Mouse (Mus musculus) limb, embryonic 12.5 days (tissue): ENCODE measurements at regions not wholly inside any gene's neighbourhood (a gene's known extent, or its start where the extent isn't known, plus 50 kb on each side); places are given as distances from the start of the nearest gene placed in this dataset.

Source experiments
- ATAC-seq: fragments of 200-750 bp; cut with Nextera tagmentation; 2 replicates; pipeline ENCODE4 v1.8.0; 2017; ENCODE audit warnings: low read depth, moderate TSS enrichment; ENCODE audit not compliant: insufficient number of reproducible peaks, insufficient read depth, low FRiP score, low TSS enrichment
- H3K27ac ChIP-seq: fragments of 300-500 bp; sonication (generic); 2 replicates; pipeline ENCODE4 v1.5.1; 2016; ENCODE audit warnings: mild to moderate bottlenecking, moderate library complexity
- H3K27me3 ChIP-seq: fragments of 300-500 bp; sonication (generic); 2 replicates; pipeline ENCODE4 v1.6.1; 2016; ENCODE audit warnings: mild to moderate bottlenecking, moderate library complexity
- H3K36me3 ChIP-seq: fragments of 300-500 bp; sonication (generic); 2 replicates; pipeline ENCODE4 v1.6.1; 2016; ENCODE audit warnings: mild to moderate bottlenecking, moderate library complexity
- H3K4me1 ChIP-seq: fragments of 300-500 bp; sonication (generic); replicated peaks from 2 replicates; pipeline ENCODE4 v1.6.1; 2016
- H3K4me2 ChIP-seq: fragments of 300-500 bp; sonication (generic); 2 replicates; pipeline ENCODE4 v1.6.1; 2016; ENCODE audit warnings: mild to moderate bottlenecking, moderate library complexity
- H3K4me3 ChIP-seq: fragments of 300-500 bp; sonication (generic); replicated peaks from 2 replicates; pipeline ENCODE4 v1.5.1; 2016; ENCODE audit warnings: mild to moderate bottlenecking
- H3K9ac ChIP-seq: fragments of 300-500 bp; sonication (generic); replicated peaks from 2 replicates; pipeline ENCODE4 v1.6.1; 2016; ENCODE audit warnings: mild to moderate bottlenecking, moderate library complexity
- H3K9me3 ChIP-seq: fragments of 300-500 bp; sonication (generic); 2 replicates; pipeline ENCODE4 v1.6.1; 2016; ENCODE audit warnings: mild to moderate bottlenecking, moderate library complexity
- WGBS: fragments of 180-500 bp; shearing (Covaris S2); methylation state at CpG from one replicate; pipeline ENCODE4 v1.1.7; 2016; 5-methylcytosine and 5-hydroxymethylcytosine counted together

GRCm38 (mm10) chr2:22105150-22105549 lies 122.2 kb upstream of the Myo3a start:
- H3K9me3 ChIP-seq = no peaks in the 10 kb centered on the region; the same call in 1 of the 2 replicates
- no peaks in the 10 kb centered on the region for H3K27me3 ChIP-seq
- peak; percentile 82; the same call in 1 of the 2 replicates for ATAC-seq
- no peak overlapping the region for H3K27ac ChIP-seq
- no peak overlapping the region for H3K4me3 ChIP-seq
- H3K4me2 ChIP-seq = no peak overlapping the region
- no peaks in the 10 kb centered on the region for H3K4me1 ChIP-seq
- no peaks in the 10 kb centered on the region for H3K36me3 ChIP-seq
- 10% methylated on average over 5 of the region's 5 CpGs for WGBS
- no peak overlapping the region for H3K9ac ChIP-seq

GRCm38 (mm10) chr2:22149721-22150120 lies 77.6 kb upstream of the Myo3a start:
- 28% methylated on average over 2 of the region's 2 CpGs for WGBS
- Histone ChIP-seq H3K36me3 (no peaks in the 10 kb centered on the region), H3K4me1 (no peaks in the 10 kb centered on the region), H3K27me3 (no peaks in the 10 kb centered on the region), H3K4me2 (no peak overlapping the region), H3K9ac (no peak overlapping the region), H3K27ac (no peak overlapping the region), H3K4me3 (no peak overlapping the region), H3K9me3 (no peaks in the 10 kb centered on the region)
- no peak for ATAC-seq

GRCm38 (mm10) chr2:22156576-22156975 lies 70.7 kb upstream of the Myo3a start:
- Histone ChIP-seq H3K4me1 (no peaks in the 10 kb centered on the region), H3K9me3 (no peaks in the 10 kb centered on the region), H3K36me3 (no peaks in the 10 kb centered on the region), H3K4me3 (no peak overlapping the region), H3K9ac (no peak overlapping the region), H3K27ac (no peak overlapping the region), H3K27me3 (no peaks in the 10 kb centered on the region), H3K4me2 (no peak overlapping the region)
- 83% methylated on average over 2 of the region's 2 CpGs for WGBS
- no peak for ATAC-seq

GRCm38 (mm10) chr2:22165443-22165842 lies 61.9 kb upstream of the Myo3a start:
- Histone ChIP-seq H3K4me1 (no peaks in the 10 kb centered on the region), H3K9ac (no peak overlapping the region), H3K4me2 (no peak overlapping the region), H3K27me3 (no peaks in the 10 kb centered on the region), H3K27ac (no peak overlapping the region), H3K36me3 (no peaks in the 10 kb centered on the region), H3K9me3 (no peaks in the 10 kb centered on the region), H3K4me3 (no peak overlapping the region)
- 91% methylated on average over 5 of the region's 5 CpGs for WGBS
- ATAC-seq = no peak

GRCm38 (mm10) chr2:22165919-22166318 lies 61.4 kb upstream of the Myo3a start:
- H3K4me1 ChIP-seq = no peaks in the 10 kb centered on the region

More at GRCm38 (mm10) chr2:22165919-22166318, 61.4 kb upstream of the Myo3a start:
- no peak overlapping the region for H3K27ac ChIP-seq
- no peaks in the 10 kb centered on the region for H3K27me3 ChIP-seq
- no peak overlapping the region for H3K4me2 ChIP-seq
- no peaks in the 10 kb centered on the region for H3K9me3 ChIP-seq
- H3K4me3 ChIP-seq = no peak overlapping the region
- no peak for ATAC-seq
- no peaks in the 10 kb centered on the region for H3K36me3 ChIP-seq
- H3K9ac ChIP-seq = no peak overlapping the region
